Mouse (Mus musculus): Measurements from ENCODE around the gene Slc30a7. TPM values are rescaled to one million over a fixed set of nuclear protein-coding genes. Genes with fewer than 3 reads are reported as not detected.

The Slc30a7 gene
- polyA plus RNA-seq, 1 experiment = 13.1 TPM

DNA sequence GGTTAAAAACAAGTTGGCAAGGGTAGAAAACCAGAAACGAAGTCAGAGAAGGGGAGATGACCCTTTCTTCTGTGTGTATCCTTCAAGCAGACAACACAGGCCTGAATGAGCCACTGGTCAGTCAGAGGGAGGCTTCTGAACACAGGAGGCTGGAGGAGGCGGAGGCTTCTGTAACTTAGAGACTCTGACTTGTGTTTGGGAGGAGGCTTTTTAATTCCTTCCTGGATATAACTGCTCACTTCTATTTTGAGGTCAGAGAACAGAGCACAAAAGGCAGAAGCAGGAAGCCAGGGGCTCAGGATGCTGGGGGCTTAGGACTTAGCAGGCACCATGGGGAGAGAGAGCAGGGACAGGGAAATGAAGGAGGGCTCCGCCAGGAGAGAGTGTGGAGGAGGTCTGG lies 56.0 kb downstream of the Slc30a7 start:
- TF ChIP-seq CTCF (IDR thresholded peaks at IDR 0.05; ENCODE audit: extremely low read depth, insufficient read depth, low read length) = no peak
- no peak for TF ChIP-seq POLR2A (IDR thresholded peaks at IDR 0.05; ENCODE audit: extremely low read depth, insufficient read depth, low read length)
- 0 out of 2 replicates have a peak overlapping the region, but pooled peaks have one; percentile 1 for H3K27ac ChIP-seq (ENCODE audit: insufficient read depth, low read length)

DNA sequence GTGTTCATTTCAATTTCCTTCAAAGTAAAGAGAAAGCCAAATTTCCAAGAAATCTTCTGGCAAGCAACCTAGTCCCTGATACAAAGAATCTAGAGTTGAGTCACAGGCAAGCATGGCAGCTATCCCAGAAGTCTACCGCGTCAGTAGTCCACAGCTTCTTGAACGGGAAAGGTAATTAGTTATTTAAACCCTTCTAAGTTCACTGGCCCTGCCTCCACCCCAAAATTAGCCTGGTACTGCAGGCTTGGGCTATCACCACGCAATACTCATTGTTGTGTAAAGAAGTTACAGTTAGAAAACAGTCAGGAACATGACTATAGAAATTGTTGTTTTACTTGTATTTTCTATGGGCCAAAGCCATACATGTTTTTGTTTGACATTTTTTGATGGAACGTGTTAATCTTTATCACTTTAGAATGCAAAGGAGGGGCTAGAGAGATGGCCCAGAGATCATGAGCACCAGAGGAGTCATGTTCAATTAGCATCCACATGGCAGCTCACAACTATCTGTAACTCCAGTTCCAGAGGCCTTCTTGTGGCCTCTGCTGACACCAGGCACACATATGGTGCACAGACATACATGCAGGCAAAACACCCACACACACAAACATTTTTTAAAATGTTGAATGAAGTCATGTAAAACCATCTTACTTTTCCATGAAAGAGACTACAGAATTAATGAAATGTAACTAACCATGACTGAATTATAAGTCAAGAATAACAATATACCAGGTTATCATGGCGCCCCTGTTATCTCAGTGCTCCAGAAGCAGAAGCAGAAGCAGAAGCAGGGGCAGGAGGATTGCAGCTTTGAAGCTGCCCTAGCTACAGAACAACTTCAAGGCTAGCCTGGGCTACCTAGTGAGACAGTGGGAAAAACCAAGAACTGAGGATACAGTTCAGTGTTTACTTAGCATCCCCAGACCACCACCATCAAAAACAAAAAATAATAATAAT lies 57.0 kb downstream of the Slc30a7 start:
- TF ChIP-seq POLR2A (IDR thresholded peaks at IDR 0.05; ENCODE audit: extremely low read depth, insufficient read depth, low read length) = no peak
- Histone ChIP-seq H3K4me1 (ENCODE audit: control insufficient read depth, insufficient read depth, low read length) (no peaks in the 10 kb centered on the region), H3K27ac (ENCODE audit: insufficient read depth, low read length) (no peak overlapping the region), H3K4me3 (ENCODE audit: insufficient read depth, low read length) (no peak overlapping the region)

More for the DNA sequence above, 56.0 kb downstream of the Slc30a7 start:
- H3K4me3 ChIP-seq (ENCODE audit: insufficient read depth, low read length) = no peak overlapping the region
- no peaks in the 10 kb centered on the region for H3K4me1 ChIP-seq (ENCODE audit: control insufficient read depth, insufficient read depth, low read length)

DNA sequence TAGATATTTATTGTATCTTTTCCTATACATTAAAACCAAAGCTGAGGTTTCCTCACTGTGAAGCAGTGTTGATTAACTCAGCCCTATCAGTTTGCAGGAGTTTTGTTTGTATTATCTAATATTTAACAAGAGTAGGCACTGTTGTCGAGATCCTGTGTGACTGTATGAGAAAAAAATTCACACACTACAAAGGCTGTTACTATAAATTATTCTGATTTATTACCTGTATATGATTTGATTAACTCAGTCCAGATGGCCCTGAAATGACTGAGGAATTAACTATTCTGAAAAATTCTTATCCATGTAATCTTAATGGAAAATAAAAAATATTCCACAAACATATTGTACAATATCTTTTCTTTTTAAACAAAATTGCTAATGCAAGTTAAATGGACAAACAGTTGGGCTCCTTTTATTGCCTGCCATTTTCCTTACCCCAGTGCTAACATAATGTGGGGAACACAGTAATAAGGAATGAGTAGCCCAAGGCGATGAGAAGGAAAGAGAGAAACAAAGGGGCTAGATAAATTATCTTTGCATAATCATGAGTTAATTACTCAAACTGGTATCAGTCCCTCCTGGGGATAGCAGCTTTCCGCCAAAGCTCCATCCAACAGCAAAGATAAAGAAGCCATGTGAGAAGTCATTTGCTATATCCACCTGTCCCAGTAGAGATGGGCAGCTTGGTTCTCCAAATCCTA lies 57.8 kb downstream of the Slc30a7 start:
- Histone ChIP-seq H3K4me1 (ENCODE audit: control insufficient read depth, insufficient read depth, low read length) (no peaks in the 10 kb centered on the region), H3K4me3 (ENCODE audit: insufficient read depth, low read length) (no peak overlapping the region), H3K27ac (ENCODE audit: insufficient read depth, low read length) (no peak overlapping the region)
- no peak for TF ChIP-seq CTCF (IDR thresholded peaks at IDR 0.05; ENCODE audit: extremely low read depth, insufficient read depth, low read length)

DNA sequence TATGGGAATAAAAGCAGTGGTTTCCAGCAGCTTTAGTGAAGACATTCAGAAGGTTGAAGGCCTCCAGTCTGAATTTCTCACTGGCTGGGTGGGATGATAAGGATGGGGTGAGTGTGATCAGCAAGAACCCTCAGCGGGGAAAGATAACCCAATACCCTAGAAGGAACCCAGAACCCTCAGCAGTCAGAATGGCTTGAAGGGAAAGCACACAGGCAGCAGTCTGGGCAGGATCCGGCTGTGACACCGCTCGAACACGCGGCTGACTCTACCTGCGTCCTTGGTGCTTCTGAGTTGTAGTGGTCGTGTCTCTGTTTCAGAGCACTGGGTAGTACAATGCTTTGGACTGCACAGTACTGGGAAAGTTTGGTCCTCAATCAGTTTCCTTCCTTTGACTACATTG lies 60.9 kb downstream of the Slc30a7 start:
- TF ChIP-seq POLR2A (IDR thresholded peaks at IDR 0.05; ENCODE audit: extremely low read depth, insufficient read depth, low read length) = no peak
- TF ChIP-seq CTCF (IDR thresholded peaks at IDR 0.05; ENCODE audit: extremely low read depth, insufficient read depth, low read length) = no peak
- H3K27ac ChIP-seq (ENCODE audit: insufficient read depth, low read length) = no peak overlapping the region
- no peak overlapping the region for H3K4me3 ChIP-seq (ENCODE audit: insufficient read depth, low read length)
- H3K4me1 ChIP-seq (ENCODE audit: control insufficient read depth, insufficient read depth, low read length) = no peaks in the 10 kb centered on the region

DNA sequence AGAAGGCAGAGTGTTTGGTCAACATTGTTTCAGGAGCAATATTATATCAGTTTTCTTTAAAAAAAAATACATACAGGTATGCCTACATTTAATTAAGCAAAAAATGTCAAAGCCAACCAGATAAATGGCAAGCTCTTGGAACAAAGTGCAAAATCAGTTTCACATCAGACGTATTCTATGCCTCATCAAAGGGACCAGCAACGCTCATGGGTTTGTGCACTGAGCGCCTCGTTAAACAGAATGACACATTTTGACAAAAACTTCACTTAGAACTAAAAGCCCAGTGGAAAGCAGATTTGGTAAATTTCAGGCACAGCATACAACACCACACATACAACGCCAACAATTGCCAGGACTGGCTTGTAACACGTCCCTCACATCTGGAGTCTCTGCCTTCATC lies 62.8 kb downstream of the Slc30a7 start:
- no peak for TF ChIP-seq CTCF (IDR thresholded peaks at IDR 0.05; ENCODE audit: extremely low read depth, insufficient read depth, low read length)
- TF ChIP-seq POLR2A (IDR thresholded peaks at IDR 0.05; ENCODE audit: extremely low read depth, insufficient read depth, low read length) = no peak
- H3K4me1 ChIP-seq (ENCODE audit: control insufficient read depth, insufficient read depth, low read length) = no peaks in the 10 kb centered on the region
- no peak overlapping the region for H3K4me3 ChIP-seq (ENCODE audit: insufficient read depth, low read length)
- no peak overlapping the region for H3K27ac ChIP-seq (ENCODE audit: insufficient read depth, low read length)

DNA sequence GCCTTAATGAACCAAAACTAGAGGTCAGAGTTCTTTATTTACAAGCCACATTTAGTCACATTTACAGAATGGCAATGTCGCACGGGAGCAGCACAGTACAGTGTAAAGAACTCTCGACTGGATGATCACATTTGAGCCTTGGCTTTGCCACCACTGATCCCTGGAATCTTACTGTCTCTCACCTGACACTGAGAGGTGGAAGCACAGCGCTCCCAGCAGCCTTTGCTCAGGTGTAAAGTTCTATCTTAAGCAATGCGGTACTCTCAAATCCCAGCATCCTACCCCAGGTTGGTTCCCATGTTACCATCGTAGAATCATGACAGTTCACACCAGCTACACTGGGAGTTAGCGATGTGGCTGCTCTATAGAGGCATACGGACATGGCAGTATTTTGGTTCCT lies 65.7 kb downstream of the Slc30a7 start:
- no peaks in the 10 kb centered on the region for H3K4me1 ChIP-seq (ENCODE audit: control insufficient read depth, insufficient read depth, low read length)
- no peak overlapping the region for H3K4me3 ChIP-seq (ENCODE audit: insufficient read depth, low read length)
- no peak overlapping the region for H3K27ac ChIP-seq (ENCODE audit: insufficient read depth, low read length)
- TF ChIP-seq POLR2A (IDR thresholded peaks at IDR 0.05; ENCODE audit: extremely low read depth, insufficient read depth, low read length) = no peak

DNA sequence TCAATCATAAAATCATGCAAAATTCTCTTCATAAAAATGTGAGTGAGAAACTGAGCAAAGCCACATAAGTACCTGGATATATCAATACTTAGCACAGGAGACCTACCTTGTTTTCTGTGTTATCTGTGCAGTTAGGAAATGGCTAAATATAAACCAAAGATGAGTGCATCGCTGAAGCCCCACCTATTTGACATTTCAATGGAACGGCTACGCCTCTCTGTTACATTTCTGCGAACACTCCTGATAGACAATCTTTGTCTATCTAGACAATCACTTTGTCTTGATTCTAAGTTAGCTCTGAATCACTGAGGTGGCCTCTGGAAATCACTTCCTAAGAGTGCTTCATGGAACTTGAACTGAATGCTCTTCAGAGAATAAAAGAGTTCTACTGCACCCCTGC lies 66.7 kb downstream of the Slc30a7 start:
- Histone ChIP-seq H3K27ac (ENCODE audit: insufficient read depth, low read length) (no peak overlapping the region), H3K4me3 (ENCODE audit: insufficient read depth, low read length) (no peak overlapping the region), H3K4me1 (ENCODE audit: control insufficient read depth, insufficient read depth, low read length) (no peaks in the 10 kb centered on the region)
- no peak for TF ChIP-seq CTCF (IDR thresholded peaks at IDR 0.05; ENCODE audit: extremely low read depth, insufficient read depth, low read length)
- TF ChIP-seq POLR2A (IDR thresholded peaks at IDR 0.05; ENCODE audit: extremely low read depth, insufficient read depth, low read length) = no peak

DNA sequence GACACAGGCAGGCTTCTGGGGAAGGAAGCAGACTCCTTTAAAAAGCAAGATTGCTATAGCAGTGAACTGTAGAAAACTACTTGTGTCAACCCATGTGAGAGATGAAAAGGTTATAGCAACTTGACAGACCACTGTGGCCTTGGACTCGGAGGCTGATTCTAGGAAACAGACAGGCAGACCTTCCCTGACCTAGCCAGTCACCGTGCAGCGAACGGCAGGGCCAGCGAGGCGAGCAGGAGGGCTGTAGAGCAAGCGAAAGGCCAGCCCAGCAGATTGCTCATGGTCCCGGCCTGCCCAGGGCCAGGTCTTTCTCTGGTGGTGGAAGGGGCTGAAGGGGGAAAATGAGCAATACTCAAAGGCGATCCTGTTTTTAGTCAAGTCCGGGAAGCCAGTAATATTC lies 69.4 kb downstream of the Slc30a7 start:
- Histone ChIP-seq H3K4me3 (ENCODE audit: insufficient read depth, low read length) (no peak overlapping the region), H3K4me1 (ENCODE audit: control insufficient read depth, insufficient read depth, low read length) (peaks cover 4% of the 10 kb centered on the region; the same call in 1 of the 2 replicates), H3K27ac (ENCODE audit: insufficient read depth, low read length) (no peak overlapping the region)
- TF ChIP-seq CTCF (IDR thresholded peaks at IDR 0.05; ENCODE audit: extremely low read depth, insufficient read depth, low read length) = no peak
- no peak for TF ChIP-seq POLR2A (IDR thresholded peaks at IDR 0.05; ENCODE audit: extremely low read depth, insufficient read depth, low read length)

DNA sequence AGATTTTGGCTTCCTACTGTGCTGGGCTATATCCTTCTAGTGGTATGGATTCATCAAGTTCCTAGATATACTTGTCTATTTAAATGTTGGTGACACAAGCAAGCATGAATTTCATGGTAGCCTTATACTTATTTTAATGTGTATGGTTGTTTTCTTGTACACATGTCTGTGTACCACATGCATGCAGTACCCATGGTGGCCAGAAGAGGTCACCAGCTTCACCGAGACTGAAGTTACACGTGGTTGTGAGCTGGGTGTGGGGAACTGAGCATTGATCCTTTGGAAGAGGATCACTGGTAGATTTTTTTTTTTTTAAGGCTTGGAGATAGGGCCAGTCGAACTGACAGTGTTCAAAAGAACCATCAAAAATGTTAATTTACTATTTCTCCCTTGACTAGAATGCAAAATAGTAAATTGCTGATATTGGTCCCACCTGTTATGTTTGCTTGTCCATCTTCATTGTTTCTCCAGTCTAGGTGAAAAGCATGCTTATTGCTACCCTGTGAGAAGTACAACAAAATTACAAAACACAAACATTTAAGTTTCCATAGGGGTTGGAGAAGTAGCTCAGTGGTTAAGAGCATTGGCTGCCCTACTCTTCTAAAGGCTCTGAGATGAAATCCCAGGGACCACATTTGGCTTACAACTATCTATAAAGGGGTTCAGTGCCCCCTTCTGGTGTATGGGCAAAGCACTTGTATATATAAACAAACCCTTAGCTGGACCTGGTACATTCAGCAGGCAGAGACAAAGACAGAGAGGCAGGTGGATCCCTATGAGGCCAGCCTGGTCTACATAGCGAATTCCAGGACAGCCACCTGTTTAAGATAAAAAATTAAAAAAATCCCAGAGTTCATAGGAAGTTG lies 70.2 kb downstream of the Slc30a7 start:
- H3K4me1 ChIP-seq (ENCODE audit: control insufficient read depth, insufficient read depth, low read length) = peaks cover 4% of the 10 kb centered on the region; the same call in 1 of the 2 replicates
- TF ChIP-seq CTCF (IDR thresholded peaks at IDR 0.05; ENCODE audit: extremely low read depth, insufficient read depth, low read length) = peak; percentile 63
- TF ChIP-seq POLR2A (IDR thresholded peaks at IDR 0.05; ENCODE audit: extremely low read depth, insufficient read depth, low read length) = no peak
- no peak overlapping the region for H3K4me3 ChIP-seq (ENCODE audit: insufficient read depth, low read length)
- no peak overlapping the region for H3K27ac ChIP-seq (ENCODE audit: insufficient read depth, low read length)

All from cortical plate, adult 2 months (tissue).